Mouse (Mus musculus) kidney, adult 8-10 months (tissue): ENCODE measurements at regions not wholly inside any gene's neighbourhood (a gene's known extent, or its start where the extent isn't known, plus 50 kb on each side); places are given as distances from the start of the nearest gene placed in this dataset.

Experiments
- DNase-seq, 2 experiments: peaks; one replicate each; pipeline ENCODE4 v3.0.0; 2022

- DNase-seq = no peak
Observed at GRCm38 (mm10) chr14:120560416-120560815, 82.2 kb downstream of the Rap2a start.

GRCm38 (mm10) chr14:120560987-120561386 is 82.7 kb downstream of the Rap2a start:
- no peak for DNase-seq

DNA sequence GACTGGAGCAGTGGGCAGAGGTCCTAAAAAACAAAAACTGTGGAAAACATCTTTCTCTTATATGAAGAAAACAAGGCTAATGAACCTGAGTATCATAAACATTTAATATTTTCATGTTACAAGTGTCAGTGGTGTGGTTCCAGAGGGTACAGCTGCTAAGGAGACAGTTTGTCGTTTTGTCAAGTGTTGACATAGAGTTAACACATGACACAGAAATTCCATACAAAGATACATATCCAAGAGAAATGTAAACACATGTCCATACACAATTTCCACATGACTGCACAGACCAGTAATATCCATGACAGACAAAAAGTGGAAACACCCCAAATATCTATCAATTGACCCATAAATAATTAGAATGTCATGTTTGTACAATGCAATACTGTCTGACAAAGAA is 88.7 kb downstream of the Rap2a start:
- no peak for DNase-seq

GRCm38 (mm10) chr14:120568054-120568453 is 89.8 kb downstream of the Rap2a start:
- DNase-seq = no peak

DNA sequence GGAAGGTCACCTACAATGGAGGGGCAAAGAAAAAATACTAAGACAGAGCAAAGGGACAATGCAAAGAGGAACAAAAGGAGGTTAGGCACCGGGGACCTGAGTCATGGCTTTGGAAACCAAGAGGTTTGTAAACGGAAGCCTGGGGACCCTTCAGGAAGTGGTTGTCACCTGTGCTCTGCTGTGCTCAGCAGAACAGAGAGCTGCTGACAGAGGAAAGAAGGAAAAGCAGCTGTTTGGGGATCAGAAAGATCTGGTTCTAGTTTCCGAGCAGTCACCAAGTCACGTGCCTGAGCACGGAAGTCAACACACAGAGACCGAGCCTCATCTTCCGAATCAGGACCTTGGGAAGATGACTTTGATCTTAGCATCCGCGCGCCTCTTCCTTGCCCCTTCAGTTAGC is 94.0 kb downstream of the Rap2a start:
- DNase-seq = no peak

DNA sequence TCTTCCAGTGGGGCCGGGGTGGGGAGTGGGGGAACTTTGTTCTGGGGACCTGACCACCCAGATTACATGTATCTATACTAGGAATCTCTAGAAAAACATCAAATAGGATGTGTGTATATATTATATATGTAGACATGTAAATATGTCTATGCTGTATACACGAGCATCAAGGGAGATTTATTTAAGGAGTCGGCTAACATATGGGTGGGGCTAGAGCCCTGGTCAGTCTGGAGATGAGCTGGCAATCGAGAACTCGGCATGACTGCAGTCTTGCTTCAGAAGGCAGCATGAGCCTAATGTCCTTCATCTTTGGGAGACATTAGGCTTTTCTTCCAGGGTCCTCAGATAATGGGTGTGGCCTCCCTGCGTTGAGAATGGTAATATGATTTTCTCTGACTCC is 97.0 kb downstream of the Rap2a start:
- no peak for DNase-seq

DNA sequence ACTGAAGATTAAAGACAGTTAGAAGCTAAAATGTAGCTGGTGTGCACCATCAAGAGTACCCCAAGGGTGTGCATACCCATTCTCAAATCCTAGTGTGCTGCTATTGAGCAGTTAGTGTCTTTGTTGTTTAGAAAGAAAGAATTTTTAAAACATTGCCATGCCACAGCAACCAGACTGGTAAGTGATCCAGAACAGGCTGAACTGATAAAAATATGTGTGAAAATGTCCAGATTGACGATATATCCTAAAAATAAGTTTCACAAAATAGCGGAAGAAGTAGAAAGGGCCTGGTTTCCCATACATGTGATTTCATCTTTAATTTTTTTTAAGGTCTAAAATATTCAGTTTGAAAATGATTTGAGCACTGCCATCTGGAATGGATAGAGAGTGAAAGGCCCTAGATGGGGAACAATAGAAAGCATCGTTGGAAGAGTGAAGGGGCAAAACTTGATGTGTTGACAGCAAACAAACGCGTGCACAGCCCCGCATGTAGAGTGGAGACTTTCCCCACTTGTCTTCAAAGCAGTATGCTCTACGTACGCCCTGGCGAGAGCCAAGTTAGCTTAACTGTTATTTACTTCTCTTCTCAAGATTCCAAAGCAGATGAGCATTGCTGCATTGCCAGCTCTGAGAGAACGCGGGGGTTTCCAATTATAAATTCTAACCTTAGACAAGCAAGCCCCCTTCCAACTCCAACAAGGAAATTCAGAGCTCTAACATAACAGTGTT is 100.3 kb downstream of the Rap2a start:
- no peak for DNase-seq

GRCm38 (mm10) chr14:120583807-120584206 is 105.6 kb downstream of the Rap2a start:
- no peak for DNase-seq

DNA sequence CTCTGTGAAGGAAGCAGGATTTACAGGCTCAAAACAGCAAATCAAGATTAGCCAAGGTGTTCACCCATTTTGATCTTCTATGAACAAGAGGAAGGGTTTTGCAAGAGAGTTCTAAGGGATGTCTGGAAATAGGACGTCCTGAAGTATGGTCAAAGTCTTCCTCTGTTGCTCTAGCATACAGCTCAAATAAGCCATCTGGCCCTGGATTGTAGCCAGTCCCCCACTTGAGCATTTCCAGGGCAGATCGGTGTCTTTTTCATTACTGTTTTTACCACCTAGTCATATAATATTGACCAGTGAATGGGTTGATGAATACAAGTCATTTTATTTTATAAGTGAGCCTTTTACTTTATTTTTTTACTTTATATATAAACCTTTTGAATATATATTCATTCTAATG is 113.9 kb downstream of the Rap2a start:
- DNase-seq = no peak

DNA sequence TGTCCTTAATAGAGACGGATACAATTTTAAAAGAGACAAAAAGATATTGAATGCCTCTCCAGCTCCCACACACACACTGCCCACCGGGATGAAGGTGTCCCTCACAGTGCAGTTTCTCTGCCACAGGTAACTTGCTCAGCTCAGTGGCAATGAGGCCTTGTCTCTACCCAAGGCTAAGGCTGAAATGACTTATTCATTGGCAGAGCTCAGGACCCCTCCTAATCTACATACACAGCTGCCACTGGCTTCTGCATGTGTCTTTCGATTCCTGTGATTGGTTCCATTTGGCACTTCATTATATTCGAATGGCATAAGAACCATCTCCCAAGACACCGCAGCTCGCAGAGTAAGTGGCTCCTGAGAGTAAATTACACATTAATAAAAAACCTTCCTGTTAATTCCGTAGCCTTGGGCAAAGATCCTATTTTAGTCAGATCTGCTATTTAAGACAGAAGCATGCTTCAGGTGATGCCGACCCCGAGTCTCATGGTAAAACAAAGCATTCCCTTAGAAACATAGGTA is 122.2 kb downstream of the Rap2a start:
- no peak for DNase-seq

DNA sequence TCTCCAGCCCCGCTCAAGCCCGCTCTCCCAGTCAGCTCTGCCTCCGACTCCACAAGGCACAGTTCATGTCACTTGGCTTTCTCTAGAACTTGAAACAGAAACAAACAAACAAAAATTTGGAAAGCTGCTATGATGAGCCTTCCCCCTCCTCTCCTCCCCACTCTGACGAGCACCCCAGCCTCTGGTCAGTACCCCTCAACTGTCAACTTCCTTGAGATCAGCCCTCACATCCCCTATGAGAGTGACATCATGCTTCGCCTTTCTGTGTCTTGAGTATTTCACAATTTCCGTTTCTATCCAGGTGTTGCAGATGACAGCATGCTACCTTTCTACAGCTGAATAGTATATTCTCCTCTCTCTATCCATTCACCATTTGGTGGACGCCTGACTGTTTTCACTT is 123.3 kb downstream of the Rap2a start:
- no peak for DNase-seq

DNA sequence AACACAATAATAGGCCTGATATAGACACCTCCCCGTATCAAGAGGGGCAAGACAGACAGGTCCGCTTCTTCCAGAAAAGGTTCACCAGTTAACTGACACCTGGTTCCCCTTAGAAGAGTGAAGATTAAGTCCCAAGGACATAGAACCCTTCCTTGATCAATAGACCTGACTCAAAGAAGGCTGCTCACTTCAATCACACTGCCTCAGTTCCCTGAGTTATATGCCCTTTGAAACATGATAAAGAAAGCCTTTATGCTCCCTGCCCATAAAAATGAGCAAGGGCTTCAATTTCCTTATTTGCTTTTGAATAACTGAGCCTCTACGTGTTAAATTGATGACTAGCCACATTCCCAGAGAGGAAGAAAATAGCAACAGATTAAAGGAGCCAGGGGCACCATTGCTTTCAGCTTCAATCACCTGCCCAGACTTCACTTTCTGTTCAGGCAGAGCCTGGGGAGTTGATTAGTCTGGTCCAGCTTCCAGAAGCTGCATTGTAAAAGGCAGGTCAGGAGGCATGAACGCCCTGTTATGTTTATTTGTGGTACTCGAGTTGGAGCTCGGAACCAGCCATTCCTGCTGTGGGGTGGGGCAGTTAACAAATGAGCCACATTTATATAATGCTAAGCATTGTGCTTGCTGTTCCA is 125.7 kb downstream of the Rap2a start:
- no peak for DNase-seq

DNA sequence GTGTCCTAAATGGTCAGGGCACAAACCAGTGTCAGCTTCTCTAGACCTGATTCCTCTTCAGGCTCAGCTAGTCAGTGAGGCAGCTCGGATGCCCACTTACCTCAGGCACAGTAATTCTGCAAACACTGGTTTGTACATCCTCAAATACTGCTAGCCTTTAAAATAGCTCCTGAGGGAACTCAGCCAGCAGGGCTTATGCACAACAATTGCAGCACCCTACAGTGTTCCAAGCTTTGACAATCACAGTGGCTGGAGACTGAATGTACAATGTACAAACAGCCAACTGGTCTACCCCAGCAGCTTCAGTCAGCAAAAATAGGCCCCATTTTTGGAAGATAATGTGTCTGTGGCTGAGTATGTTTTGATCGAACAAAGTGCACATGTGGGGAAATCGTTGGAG is 129.6 kb downstream of the Rap2a start:
- DNase-seq = no peak

DNA sequence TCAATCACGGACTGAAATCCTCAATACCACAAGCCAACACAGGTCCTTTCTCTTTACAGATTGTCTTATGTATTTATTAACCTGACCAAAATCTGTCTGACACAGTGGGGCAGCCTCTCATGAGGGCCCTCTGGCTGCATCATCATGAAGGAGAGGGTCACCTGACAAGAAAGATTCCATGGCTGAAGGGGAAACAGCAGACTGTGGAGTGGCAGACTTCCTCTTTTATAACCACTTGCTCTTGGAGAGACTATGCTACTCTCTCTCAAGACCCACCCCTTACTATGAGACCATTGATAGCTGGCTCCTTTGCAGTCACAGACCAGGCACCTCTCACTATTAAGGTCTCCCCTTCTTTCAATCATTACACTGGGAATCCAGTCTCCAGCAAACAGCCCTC is 133.1 kb downstream of the Rap2a start:
- no peak for DNase-seq

- DNase-seq = peak in 1 of 2 experiments; percentile 6
Observed at GRCm38 (mm10) chr14:120626223-120626935, 148.1 kb downstream of the Rap2a start.

GRCm38 (mm10) chr14:120626936-120627277 is 148.7 kb downstream of the Rap2a start:
- no peak for DNase-seq

DNA sequence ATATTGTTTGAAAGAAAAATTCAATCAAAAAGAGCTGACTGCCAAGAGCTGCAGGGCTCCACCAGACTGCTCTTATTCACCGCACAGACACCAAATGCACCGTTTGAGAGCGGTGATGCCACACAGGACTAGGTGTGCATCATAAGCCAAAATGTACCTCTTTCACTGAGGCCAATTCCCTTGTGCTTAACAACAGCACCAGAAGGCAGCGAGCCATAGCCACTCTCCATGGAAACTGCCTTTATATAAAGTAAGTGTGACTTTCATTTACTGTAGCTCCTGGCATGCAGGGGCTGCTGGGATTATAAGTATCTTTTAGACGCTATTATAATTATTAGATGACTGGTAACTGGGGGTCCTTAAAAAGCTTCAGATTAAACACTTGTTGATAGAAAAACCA is 154.5 kb downstream of the Rap2a start:
- DNase-seq = no peak

GRCm38 (mm10) chr14:120636726-120637400 is 158.6 kb downstream of the Rap2a start:
- DNase-seq = no peak

GRCm38 (mm10) chr14:120637486-120638125 is 159.4 kb downstream of the Rap2a start:
- DNase-seq = no peak

- DNase-seq = no peak
Observed at GRCm38 (mm10) chr14:120642591-120642990, 164.3 kb downstream of the Rap2a start.

GRCm38 (mm10) chr14:120652034-120652433 is 173.8 kb downstream of the Rap2a start:
- no peak for DNase-seq

GRCm38 (mm10) chr14:120660321-120660781 is 182.1 kb downstream of the Rap2a start:
- peak; percentile 7 to 48 for DNase-seq

DNA sequence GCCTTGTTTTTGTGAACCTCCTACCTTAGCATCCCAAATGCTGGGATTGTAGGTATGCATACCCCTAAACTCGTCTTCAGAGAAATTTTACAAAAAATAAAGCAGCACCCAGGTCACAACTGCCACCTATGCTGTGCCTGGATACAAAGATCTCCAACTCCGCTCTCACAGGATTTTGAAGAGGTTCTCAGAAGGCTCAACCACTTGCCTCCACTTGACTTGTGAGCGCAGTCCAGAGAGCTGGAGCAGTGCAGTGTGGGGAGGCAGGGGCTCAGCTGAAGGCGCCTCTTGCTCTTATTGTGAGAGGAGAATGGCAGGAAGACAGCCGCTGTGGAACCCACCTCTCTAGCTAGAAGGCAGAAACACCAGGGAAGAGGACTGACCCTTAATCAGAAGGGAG is 182.9 kb downstream of the Rap2a start:
- DNase-seq = no peak
